ENCODE assay signal across 19 mouse cellular contexts in the genomic region with DNA sequence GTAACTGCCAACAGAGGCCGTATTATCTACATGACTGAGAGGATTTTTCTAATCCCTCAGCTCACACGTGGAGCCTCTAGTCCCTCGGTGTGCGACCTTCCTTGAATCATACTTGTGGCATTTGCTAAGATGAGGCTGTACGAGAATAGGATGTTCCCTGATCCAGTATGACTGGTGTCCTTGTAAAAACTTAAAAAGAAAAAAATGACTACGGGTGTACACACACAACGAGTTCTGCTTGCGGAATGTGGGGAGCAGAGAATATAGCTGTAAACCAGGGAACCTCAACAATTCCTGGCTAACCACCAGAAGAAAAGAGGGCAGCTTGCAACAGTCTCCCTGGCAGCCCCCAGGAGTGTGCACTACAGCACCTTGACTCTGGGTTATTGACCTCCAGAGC.
"Had no signal": no experiment of that assay in that cellular context is flagged by ENCODE, and none has a peak within 500 bp of the region (broad histone marks: within the 10 kb centered on the region; RNA-seq: fewer than 3 reads in every experiment).

No protein-coding gene starts in this region.

- H3K27ac ChIP-seq: kidney, embryonic 15.5 days; left cerebral cortex, adult 2 months; liver, embryonic 13.5 days; macrophage; midbrain, embryonic 10.5 days; midbrain, embryonic 13.5 days; neural tube, embryonic 13.5 days; stomach, embryonic 15.5 days had no signal

- H3K36me3 ChIP-seq: kidney, embryonic 15.5 days; liver, embryonic 13.5 days; midbrain, embryonic 10.5 days; midbrain, embryonic 13.5 days; neural tube, embryonic 13.5 days; stomach, embryonic 15.5 days had no signal

- H3K4me2 ChIP-seq: kidney, embryonic 15.5 days; liver, embryonic 13.5 days; midbrain, embryonic 13.5 days; neural tube, embryonic 13.5 days; stomach, embryonic 15.5 days had no signal

- ATAC-seq: midbrain, embryonic 13.5 days; midbrain, embryonic 16.5 days had no signal

- H3K9ac ChIP-seq: kidney, embryonic 15.5 days; liver, embryonic 13.5 days; midbrain, embryonic 13.5 days; neural tube, embryonic 13.5 days; stomach, embryonic 15.5 days had no signal

- H3K9me3 ChIP-seq: kidney, embryonic 15.5 days; liver, embryonic 13.5 days; megakaryocyte, embryonic 14.5 days; midbrain, embryonic 10.5 days; midbrain, embryonic 13.5 days; neural tube, embryonic 13.5 days; stomach, embryonic 15.5 days had no signal

- H3K27me3 ChIP-seq: kidney, embryonic 15.5 days; liver, embryonic 13.5 days; megakaryocyte, embryonic 14.5 days; stomach, embryonic 15.5 days had no signal

- H3K4me3 ChIP-seq: kidney, embryonic 15.5 days; left cerebral cortex, adult 2 months; liver, embryonic 13.5 days; megakaryocyte, embryonic 14.5 days; midbrain, embryonic 10.5 days; midbrain, embryonic 13.5 days; myocyte; neural tube, embryonic 13.5 days; stomach, embryonic 15.5 days had no signal

- DNase-seq: kidney, postnatal 10 days; layer of hippocampus, postnatal 36 days; liver, embryonic 13.5 days; lung, adult 2 months; lung, postnatal 10 days; retina, postnatal 1 day; right cerebral cortex, postnatal 25 days; spleen, adult 18-20 months; thymus, postnatal 25 days had no signal

- H3K4me1 ChIP-seq: megakaryocyte, embryonic 14.5 days had no signal
